Mouse (Mus musculus) neural tube, embryonic 11.5 days (tissue): ENCODE data around the gene Islr. TPM values are rescaled to one million over a fixed set of nuclear protein-coding genes. Genes with fewer than 3 reads are reported as not detected.
A peak's percentile ranks its signal among the peaks of the same experiment; 100 is the strongest.

Experiments used
- ATAC-seq: fragments of 200-750 bp; cut with Nextera tagmentation; 2 replicates; pipeline ENCODE4 v1.8.0; 2017; ENCODE audit warnings: moderate number of reproducible peaks, mild to moderate bottlenecking, moderate TSS enrichment, moderate library complexity; ENCODE audit not compliant: insufficient read depth, low FRiP score, low TSS enrichment
- DNase-seq: peaks from one replicate; pipeline ENCODE4 v3.0.0-alpha.2; 2015; ENCODE audit warnings: low spot score
- H3K27ac ChIP-seq: fragments of 300-500 bp; sonication (generic); 2 replicates; pipeline ENCODE4 v1.5.1; 2014; ENCODE audit warnings: low read depth, mild to moderate bottlenecking, low read length
- H3K27me3 ChIP-seq: fragments of 300-500 bp; sonication (generic); 2 replicates; pipeline ENCODE4 v1.6.1; 2014; ENCODE audit warnings: mild to moderate bottlenecking, low read length, mixed read lengths; ENCODE audit not compliant: control insufficient read depth, insufficient read depth
- H3K36me3 ChIP-seq: fragments of 300-500 bp; sonication (generic); 2 replicates; pipeline ENCODE4 v1.6.1; 2014; ENCODE audit warnings: mild to moderate bottlenecking, low read length, moderate library complexity, mixed read lengths; ENCODE audit not compliant: control insufficient read depth, insufficient read depth
- H3K4me1 ChIP-seq: fragments of 300-500 bp; sonication (generic); 2 replicates; pipeline ENCODE4 v1.6.1; 2014; ENCODE audit warnings: low read length, mixed read lengths; ENCODE audit not compliant: control insufficient read depth, insufficient read depth
- H3K4me2 ChIP-seq: fragments of 300-500 bp; sonication (generic); 2 replicates; pipeline ENCODE4 v1.6.1; 2014; ENCODE audit warnings: low read depth, mild to moderate bottlenecking, moderate library complexity
- H3K4me3 ChIP-seq: fragments of 300-500 bp; sonication (generic); 2 replicates; pipeline ENCODE4 v1.5.1; 2014; ENCODE audit warnings: low read depth, low read length
- H3K9ac ChIP-seq: fragments of 300-500 bp; sonication (generic); 2 replicates; pipeline ENCODE4 v1.6.1; 2014; ENCODE audit warnings: mild to moderate bottlenecking, low read length
- H3K9me3 ChIP-seq: fragments of 300-500 bp; sonication (generic); 2 replicates; pipeline ENCODE4 v1.6.1; 2016; ENCODE audit warnings: low read length; ENCODE audit not compliant: control insufficient read depth
- WGBS: fragments of 180-500 bp; shearing (Covaris S2); extraction: QIAGEN DNeasy Blood & Tissue Kit; methylation state at CpG from one replicate; pipeline ENCODE4 v1.1.7; 2014; 5-methylcytosine and 5-hydroxymethylcytosine counted together
- polyA plus RNA-seq: library from polyadenylated mRNA; unstranded; fragments of >200 nt; fragmentation: Nextera tagmentation; extraction: Ambion mirVana; gene quantifications from 2 replicates; pipeline ENCODE4 v1.2.1, GENCODE M21; 2014

The Islr gene
- polyA plus RNA-seq, 1 experiment from 2014 or later: 31.2 TPM

- no peak overlapping the region for H3K9ac ChIP-seq
- H3K36me3 ChIP-seq: no peaks in the 10 kb centered on the region
- H3K4me1 ChIP-seq: 0 out of 2 replicates have a peak, but pooled peaks cover 3% of the 10 kb centered on the region
- no peak overlapping the region for H3K4me3 ChIP-seq
- no peak overlapping the region; the same call in 1 of the 2 replicates for H3K27ac ChIP-seq
- DNase-seq: peak; percentile 66
- no peak overlapping the region for H3K4me2 ChIP-seq
- ATAC-seq: no peak
- WGBS: 54% methylated on average over 3 of the region's 3 CpGs
- H3K9me3 ChIP-seq: no peaks in the 10 kb centered on the region
- H3K27me3 ChIP-seq: no peaks in the 10 kb centered on the region
Observed at GRCm38 (mm10) chr9:58155366-58155765, 48.7 kb downstream of the Islr start.

- H3K4me2 ChIP-seq: no peak overlapping the region
- no peak overlapping the region for H3K9ac ChIP-seq
- no peaks in the 10 kb centered on the region for H3K9me3 ChIP-seq
- ATAC-seq: no peak
- no peak overlapping the region for H3K27ac ChIP-seq
- H3K27me3 ChIP-seq: no peaks in the 10 kb centered on the region
- DNase-seq: no peak
- H3K4me1 ChIP-seq: 0 out of 2 replicates have a peak, but pooled peaks cover 3% of the 10 kb centered on the region
- H3K4me3 ChIP-seq: no peak overlapping the region
- WGBS: 84% methylated on average over 3 of the region's 3 CpGs
- no peaks in the 10 kb centered on the region for H3K36me3 ChIP-seq
Observed at GRCm38 (mm10) chr9:58153095-58153494, 51.0 kb downstream of the Islr start.

- DNase-seq: no peak
- no peaks in the 10 kb centered on the region for H3K27me3 ChIP-seq
- H3K27ac ChIP-seq: no peak overlapping the region
- 0 out of 2 replicates have a peak, but pooled peaks cover 3% of the 10 kb centered on the region for H3K4me1 ChIP-seq
- 75% methylated on average over 4 of the region's 4 CpGs for WGBS
- H3K9ac ChIP-seq: no peak overlapping the region
- H3K36me3 ChIP-seq: no peaks in the 10 kb centered on the region
- no peak overlapping the region for H3K4me2 ChIP-seq
- no peak for ATAC-seq
- no peak overlapping the region for H3K4me3 ChIP-seq
- H3K9me3 ChIP-seq: no peaks in the 10 kb centered on the region
Observed at GRCm38 (mm10) chr9:58150733-58151361, 53.3 kb downstream of the Islr start.

- Histone ChIP-seq H3K36me3 (no peaks in the 10 kb centered on the region), H3K4me3 (no peak overlapping the region), H3K9me3 (no peaks in the 10 kb centered on the region), H3K27me3 (no peaks in the 10 kb centered on the region), H3K4me2 (no peak overlapping the region), H3K9ac (no peak overlapping the region), H3K4me1 (peaks cover 4% of the 10 kb centered on the region; the same call in 1 of the 2 replicates), H3K27ac (no peak overlapping the region)
- no peak for ATAC-seq
- no peak for DNase-seq
- WGBS: 70% methylated on average over 2 of the region's 2 CpGs
Observed at GRCm38 (mm10) chr9:58148806-58149205, 55.3 kb downstream of the Islr start.

GRCm38 (mm10) chr9:58145417-58145816 is 58.7 kb downstream of the Islr start:
- H3K9me3 ChIP-seq: no peaks in the 10 kb centered on the region
- no peak for ATAC-seq
- no peak overlapping the region for H3K4me3 ChIP-seq
- WGBS: 89% methylated on average over 5 of the region's 5 CpGs
- no peak overlapping the region for H3K4me2 ChIP-seq
- peaks cover 5% of the 10 kb centered on the region; the same call in 1 of the 2 replicates for H3K4me1 ChIP-seq
- no peak overlapping the region for H3K27ac ChIP-seq
- H3K36me3 ChIP-seq: no peaks in the 10 kb centered on the region
- no peak overlapping the region for H3K9ac ChIP-seq
- DNase-seq: no peak
- no peaks in the 10 kb centered on the region for H3K27me3 ChIP-seq

GRCm38 (mm10) chr9:58144664-58145063 is 59.4 kb downstream of the Islr start:
- Histone ChIP-seq H3K27ac (no peak overlapping the region), H3K4me3 (no peak overlapping the region), H3K27me3 (no peaks in the 10 kb centered on the region), H3K4me2 (no peak overlapping the region), H3K36me3 (no peaks in the 10 kb centered on the region), H3K9ac (no peak overlapping the region), H3K9me3 (no peaks in the 10 kb centered on the region), H3K4me1 (peaks cover 13% of the 10 kb centered on the region)
- ATAC-seq: no peak
- DNase-seq: no peak
- WGBS: 33% methylated on average over 1 of the region's 1 CpGs

GRCm38 (mm10) chr9:58143419-58143818 is 60.7 kb downstream of the Islr start:
- H3K27ac ChIP-seq: no peak overlapping the region

GRCm38 (mm10) chr9:58139947-58140346 is 64.2 kb downstream of the Islr start:
- Histone ChIP-seq H3K9me3 (no peaks in the 10 kb centered on the region), H3K27me3 (no peaks in the 10 kb centered on the region), H3K27ac (no peak overlapping the region), H3K4me1 (peaks cover 15% of the 10 kb centered on the region), H3K4me3 (no peak overlapping the region), H3K4me2 (no peak overlapping the region), H3K36me3 (no peaks in the 10 kb centered on the region), H3K9ac (0 out of 2 replicates have a peak overlapping the region, but pooled peaks have one; percentile 20)
- ATAC-seq (no peak), DNase-seq (peak; percentile 30)
- 42% methylated on average over 6 of the region's 6 CpGs for WGBS

More at GRCm38 (mm10) chr9:58143419-58143818, 60.7 kb downstream of the Islr start:
- Histone ChIP-seq H3K27me3 (no peaks in the 10 kb centered on the region), H3K9ac (no peak overlapping the region), H3K36me3 (no peaks in the 10 kb centered on the region), H3K4me2 (no peak overlapping the region), H3K4me1 (peaks cover 14% of the 10 kb centered on the region), H3K4me3 (no peak overlapping the region), H3K9me3 (no peaks in the 10 kb centered on the region)
- WGBS: 50% methylated on average over 7 of the region's 7 CpGs
- ATAC-seq (no peak), DNase-seq (no peak)

- Histone ChIP-seq H3K27me3 (peaks cover 7% of the 10 kb centered on the region), H3K4me1 (peaks cover 26% of the 10 kb centered on the region), H3K27ac (no peak overlapping the region), H3K36me3 (no peaks in the 10 kb centered on the region), H3K9me3 (no peaks in the 10 kb centered on the region), H3K4me2 (peak overlapping the region; percentile 21; the same call in 1 of the 2 replicates), H3K4me3 (0 out of 2 replicates have a peak overlapping the region, but pooled peaks have one; percentile 3), H3K9ac (no peak overlapping the region)
- 35% methylated on average over 2 of the region's 2 CpGs for WGBS
- ATAC-seq (no peak), DNase-seq (no peak)
Observed at GRCm38 (mm10) chr9:58135921-58136321, 68.2 kb downstream of the Islr start.
